Mouse (Mus musculus) testis, adult 2 months (tissue): ENCODE data around the gene Znrf2. TPM values are rescaled to one million over a fixed set of nuclear protein-coding genes. Genes with fewer than 3 reads are reported as not detected.

Experiments
- H3K27ac ChIP-seq: fragments of 200-500 bp; 2 replicates; pipeline ENCODE4 v1.5.1; 2012; ENCODE audit warnings: low read depth, low read length; ENCODE audit not compliant: control insufficient read depth, insufficient read depth
- H3K27me3 ChIP-seq: fragments of 200-500 bp; 2 replicates; pipeline ENCODE4 v1.6.1; 2012; ENCODE audit warnings: mild to moderate bottlenecking, low read length, moderate library complexity; ENCODE audit not compliant: control insufficient read depth, insufficient read depth
- H3K36me3 ChIP-seq: fragments of 200-500 bp; 2 replicates; pipeline ENCODE4 v1.6.1; 2012; ENCODE audit warnings: mild to moderate bottlenecking, low read length; ENCODE audit not compliant: control insufficient read depth, insufficient read depth
- H3K4me1 ChIP-seq: fragments of 200-500 bp; 2 replicates; pipeline ENCODE4 v1.6.1; 2012; ENCODE audit warnings: low read length; ENCODE audit not compliant: control insufficient read depth, insufficient read depth
- H3K4me3 ChIP-seq: fragments of 200-500 bp; 2 replicates; pipeline ENCODE4 v1.5.1; 2012; ENCODE audit warnings: low read depth, mild to moderate bottlenecking, low read length, moderate library complexity, mixed read lengths; ENCODE audit not compliant: control insufficient read depth
- CTCF ChIP-seq: fragments of 200-500 bp; IDR thresholded peaks from 2 replicates; pipeline ENCODE4 v1.5.1; 2012; ENCODE audit warnings: low read depth, mild to moderate bottlenecking, inconsistent platforms, low read length, moderate library complexity; ENCODE audit not compliant: control insufficient read depth, insufficient read depth, insufficient replicate concordance
- POLR2A ChIP-seq: fragments of 200-500 bp; IDR thresholded peaks from 2 replicates; pipeline ENCODE4 v1.6.1; 2012; ENCODE audit warnings: low read depth, mild to moderate bottlenecking, inconsistent platforms, low read length, moderate library complexity; ENCODE audit not compliant: control insufficient read depth
- polyA plus RNA-seq: library from polyadenylated mRNA; depleted of rRNA; stranded (reverse); fragments of >200 nt; gene quantifications from 2 replicates; pipeline ENCODE4 v1.2.3, GENCODE M21; 2012; rRNA removed

The Znrf2 gene
- polyA plus RNA-seq, 1 experiment, result 17.6 TPM

- no peak for TF ChIP-seq POLR2A
- no peak for TF ChIP-seq CTCF
- Histone ChIP-seq H3K27me3 (no peaks in the 10 kb centered on the region), H3K4me1 (peaks cover 8% of the 10 kb centered on the region), H3K36me3 (no peaks in the 10 kb centered on the region), H3K27ac (no peak overlapping the region), H3K4me3 (no peak overlapping the region)
Observed at GRCm38 (mm10) chr6:54940126-54940525, 123.4 kb downstream of the Znrf2 start.

DNA sequence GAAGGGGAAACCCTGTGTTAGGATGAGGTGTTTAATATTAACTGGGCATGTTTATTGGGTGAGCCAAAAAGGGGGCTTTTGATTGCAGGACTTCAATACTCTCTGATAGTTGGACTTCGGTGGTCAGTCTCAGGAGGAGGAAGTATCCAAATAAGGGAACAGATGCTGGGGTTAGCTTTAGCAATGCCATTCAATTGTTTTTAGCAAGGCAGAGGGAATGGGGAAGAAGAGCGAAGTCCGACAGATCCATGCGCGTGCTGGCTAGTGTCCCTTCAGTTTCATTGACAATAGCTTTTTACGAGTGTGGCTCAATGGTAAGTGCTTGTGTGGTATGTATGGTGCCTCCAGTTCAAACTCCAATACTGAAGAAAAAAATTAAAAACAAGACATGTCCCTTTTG lies 124.4 kb downstream of the Znrf2 start:
- no peaks in the 10 kb centered on the region for H3K27me3 ChIP-seq
- no peak overlapping the region for H3K4me3 ChIP-seq
- no peak for TF ChIP-seq POLR2A
- TF ChIP-seq CTCF, result no peak
- no peak overlapping the region for H3K27ac ChIP-seq
- peaks cover 8% of the 10 kb centered on the region for H3K4me1 ChIP-seq
- H3K36me3 ChIP-seq, result no peaks in the 10 kb centered on the region

Other genes starting within 250 kb of the Znrf2 start
- gene Plekha8, start 221.8 kb upstream of the Znrf2 start, polyA plus RNA-seq, result 14.3 and 14.4 TPM in 2 replicates
- 6.8 and 10.6 TPM in 2 replicates for gene Fkbp14, start 219.6 kb upstream of the Znrf2 start, polyA plus RNA-seq
- gene Mturn, start 135.3 kb upstream of the Znrf2 start, polyA plus RNA-seq, result 5.6 and 7.2 TPM in 2 replicates
- 0.88 and 1.3 TPM in 2 replicates for gene Nod1, start 155.7 kb downstream of the Znrf2 start, polyA plus RNA-seq
- 5.6 and 6.0 TPM in 2 replicates for gene Ggct, start 176.0 kb downstream of the Znrf2 start, polyA plus RNA-seq
- 18.8 and 21.3 TPM in 2 replicates for gene Gars, start 221.1 kb downstream of the Znrf2 start, polyA plus RNA-seq